In genomic region chr14:120505918-120506317, GRCm38 (mm10) we compare ENCODE assay signal across 18 mouse cellular contexts.
"Had no signal": no experiment of that assay in that cellular context is flagged by ENCODE, and none has a peak within 500 bp of the region (broad histone marks: within the 10 kb centered on the region; RNA-seq: fewer than 3 reads in every experiment).

No protein-coding gene starts in this region.

- H3K9ac ChIP-seq: liver, embryonic 13.5 days; liver, embryonic 15.5 days; liver, postnatal 0 days; lung, embryonic 15.5 days; midbrain, embryonic 12.5 days; neural tube, embryonic 12.5 days; stomach, embryonic 15.5 days had no signal

- H3K27me3 ChIP-seq: liver, embryonic 13.5 days; liver, embryonic 15.5 days; lung, embryonic 15.5 days; midbrain, embryonic 12.5 days; neural tube, embryonic 12.5 days; stomach, embryonic 15.5 days had no signal

- H3K27ac ChIP-seq: liver, embryonic 13.5 days; liver, embryonic 15.5 days; macrophage; midbrain, embryonic 10.5 days; midbrain, embryonic 12.5 days; neural tube, embryonic 12.5 days; stomach, embryonic 15.5 days; stomach, postnatal 0 days had no signal

- ATAC-seq: liver, postnatal 0 days; midbrain, embryonic 16.5 days had no signal

- H3K36me3 ChIP-seq: liver, embryonic 13.5 days; liver, embryonic 15.5 days had no signal

- H3K4me1 ChIP-seq: liver, embryonic 13.5 days; liver, embryonic 15.5 days; neural tube, embryonic 12.5 days; stomach, embryonic 15.5 days had no signal

- DNase-seq: liver, embryonic 13.5 days; liver, postnatal 0 days; lung, adult 2 months; lung, postnatal 10 days; lung, postnatal 36 days; midbrain, embryonic 14.5 days; right cerebral cortex, postnatal 14 days; thymus, adult 2 months; thymus, postnatal 25 days had no signal

- H3K9me3 ChIP-seq: liver, embryonic 13.5 days; liver, embryonic 15.5 days; lung, embryonic 15.5 days; midbrain, embryonic 10.5 days; midbrain, embryonic 12.5 days; neural tube, embryonic 12.5 days; stomach, embryonic 15.5 days had no signal

- H3K4me3 ChIP-seq: liver, embryonic 13.5 days; liver, embryonic 15.5 days; lung, embryonic 15.5 days; midbrain, embryonic 10.5 days; midbrain, embryonic 12.5 days; neural tube, embryonic 12.5 days; stomach, embryonic 15.5 days had no signal

- H3K4me2 ChIP-seq: liver, embryonic 13.5 days; liver, embryonic 15.5 days; lung, embryonic 15.5 days; midbrain, embryonic 12.5 days; neural tube, embryonic 12.5 days; stomach, embryonic 15.5 days had no signal
